Mouse (Mus musculus) spleen, adult 2 months (tissue): ENCODE measurements around the gene Sec31a. TPM values are rescaled to one million over a fixed set of nuclear protein-coding genes. Genes with fewer than 3 reads are reported as not detected.

Source experiments
- DNase-seq, 2 experiments: peaks; one replicate each; pipeline versions ENCODE4 v3.0.0 to v3.0.0-alpha.2; 2012 to 2021; ENCODE audit warnings: low spot score in 2 of 2, low read depth in 1 of 2
- H3K27ac ChIP-seq: fragments of 200-500 bp; 2 replicates; pipeline ENCODE4 v1.5.1; 2012; ENCODE audit warnings: low read length, inconsistent platforms; ENCODE audit not compliant: insufficient read depth
- H3K27me3 ChIP-seq: fragments of 200-500 bp; 2 replicates; pipeline ENCODE4 v1.6.1; 2012; ENCODE audit warnings: mild to moderate bottlenecking, moderate library complexity, low read length, inconsistent platforms; ENCODE audit not compliant: control insufficient read depth, insufficient read depth
- H3K36me3 ChIP-seq: fragments of 200-500 bp; 2 replicates; pipeline ENCODE4 v1.6.1; 2012; ENCODE audit warnings: mild to moderate bottlenecking, low read length, inconsistent platforms; ENCODE audit not compliant: control insufficient read depth, insufficient read depth
- H3K4me1 ChIP-seq: fragments of 200-500 bp; 2 replicates; pipeline ENCODE4 v1.6.1; 2011; ENCODE audit warnings: inconsistent platforms; ENCODE audit not compliant: control insufficient read depth, insufficient read depth, insufficient read length
- H3K4me3 ChIP-seq: fragments of 200-500 bp; 2 replicates; pipeline ENCODE4 v1.5.1; 2011; ENCODE audit warnings: mild to moderate bottlenecking, inconsistent platforms; ENCODE audit not compliant: insufficient read depth, insufficient read length; ENCODE audit errors: extremely low read depth
- CTCF ChIP-seq: fragments of 200-500 bp; IDR thresholded peaks from 2 replicates; pipeline ENCODE4 v1.5.1; 2011; ENCODE audit warnings: mild to moderate bottlenecking, inconsistent platforms; ENCODE audit not compliant: insufficient read depth, insufficient read length, insufficient replicate concordance; ENCODE audit errors: extremely low read depth
- POLR2A ChIP-seq: fragments of 200-500 bp; IDR thresholded peaks from 2 replicates; pipeline ENCODE4 v1.6.1; 2011; ENCODE audit warnings: low read depth, low read length, inconsistent platforms
- WGBS: fragments of 180-500 bp; shearing (Covaris S2); methylation state at CpG from one replicate; pipeline ENCODE4 v1.1.7; 2018; 5-methylcytosine and 5-hydroxymethylcytosine counted together
- polyA plus RNA-seq: library from polyadenylated mRNA; depleted of rRNA; stranded (reverse); fragments of >200 nt; gene quantifications from 2 replicates; pipeline ENCODE4 v1.2.3, GENCODE M21; 2012; rRNA removed

Sec31a gene
- polyA plus RNA-seq, 1 experiment, result 122 TPM

- no peaks in the 10 kb centered on the region for H3K36me3 ChIP-seq
- DNase-seq, result no peak
- 85% methylated on average over 5 of the region's 5 CpGs for WGBS
- TF ChIP-seq POLR2A (no peak), CTCF (no peak)
- H3K27ac ChIP-seq, result no peak overlapping the region
- H3K4me3 ChIP-seq, result no peak overlapping the region
- H3K27me3 ChIP-seq, result no peaks in the 10 kb centered on the region
- no peaks in the 10 kb centered on the region for H3K4me1 ChIP-seq
Observed at GRCm38 (mm10) chr5:100312391-100312790, 103.6 kb downstream of the Sec31a start.

Other genes starting within 250 kb of the Sec31a start
- gene Lin54, start 84.4 kb upstream of the Sec31a start, polyA plus RNA-seq, result 3.4 and 4.1 TPM in 2 replicates
- 9.4 and 9.9 TPM in 2 replicates for gene Cops4, start 102.1 kb upstream of the Sec31a start, polyA plus RNA-seq
- gene Plac8, start 156.0 kb upstream of the Sec31a start, polyA plus RNA-seq, result 322 and 350 TPM in 2 replicates